Mouse (Mus musculus) megakaryocyte, embryonic 14.5 days (primary cell): ENCODE results near the gene Pmpca.

ENCODE experiments used
- FLI1 ChIP-seq: IDR thresholded peaks from 2 replicates; pipeline ENCODE4 v1.6.1; 2012; ENCODE audit warnings: low read length, inconsistent platforms, mixed read lengths
- GATA1 ChIP-seq: IDR thresholded peaks from 3 replicates; pipeline ENCODE4 v1.6.1; 2012; ENCODE audit warnings: mixed read lengths, low read length, inconsistent platforms, borderline replicate concordance

DNA sequence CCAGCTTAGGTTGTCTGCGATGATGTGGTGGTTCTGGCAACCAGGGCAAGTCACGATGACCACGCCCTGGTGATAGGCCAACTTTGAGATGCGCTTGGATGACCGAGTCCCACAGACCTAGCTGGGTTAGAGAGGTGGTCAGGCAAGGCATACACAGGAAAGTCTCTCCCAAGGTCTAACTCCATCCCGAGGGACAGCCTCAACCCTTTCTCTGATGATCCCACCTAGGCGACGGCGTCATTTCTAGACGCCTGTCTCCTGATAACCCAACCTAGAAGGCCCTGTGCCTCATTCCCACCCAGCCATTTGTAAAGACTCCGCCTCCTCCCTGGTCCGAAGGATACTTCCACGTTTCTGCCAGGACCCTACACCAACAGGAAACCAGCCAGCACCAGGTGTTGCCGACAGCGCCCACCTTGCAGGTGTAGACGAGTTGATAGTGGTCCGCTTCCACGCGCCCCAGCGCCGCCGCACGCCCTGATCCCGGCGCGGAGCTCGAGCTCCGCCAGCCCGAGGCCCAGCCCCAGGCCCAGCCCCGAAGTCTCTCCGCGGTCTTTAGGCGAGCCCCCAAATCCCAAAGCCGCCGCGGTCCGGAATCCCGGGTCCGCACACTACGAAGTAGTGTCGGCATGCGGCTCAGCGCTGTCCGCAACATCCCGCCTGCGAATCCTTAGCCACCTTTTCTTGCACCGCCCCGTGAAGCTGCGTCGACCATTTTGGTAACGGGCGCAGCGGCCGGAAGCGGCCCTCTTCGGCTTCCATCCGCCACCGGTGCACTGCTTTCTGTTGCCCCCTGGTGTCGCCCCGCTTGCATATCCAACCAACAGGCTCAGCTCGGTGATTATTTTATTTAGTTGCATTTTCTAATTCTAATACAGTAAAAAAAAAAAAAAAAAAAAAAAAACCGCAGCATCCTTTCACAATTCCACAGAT is 37.5 kb upstream of the Pmpca start, which contains the start of gene Dnlz:
- TF ChIP-seq GATA1 (no peak), FLI1 (no peak)
